Mouse (Mus musculus) stomach, embryonic 14.5 days (tissue): ENCODE measurements around the gene Cxcr5. TPM values are rescaled to one million over a fixed set of nuclear protein-coding genes. Genes with fewer than 3 reads are reported as not detected.

ENCODE experiments used
- ATAC-seq: fragments of 200-750 bp; cut with Nextera tagmentation; 2 replicates; pipeline ENCODE4 v1.8.0; 2017; ENCODE audit warnings: low read depth, moderate TSS enrichment; ENCODE audit not compliant: insufficient number of reproducible peaks, insufficient read depth, low FRiP score
- H3K27ac ChIP-seq: fragments of 300-500 bp; sonication (generic); 2 replicates; pipeline ENCODE4 v1.5.1; 2014; ENCODE audit warnings: mild to moderate bottlenecking, low read length, moderate library complexity, mixed read lengths
- H3K27me3 ChIP-seq: fragments of 300-500 bp; sonication (generic); 2 replicates; pipeline ENCODE4 v1.6.1; 2014; ENCODE audit warnings: low read length, control low read depth, mixed read lengths; ENCODE audit not compliant: control insufficient read depth, insufficient read depth
- H3K36me3 ChIP-seq: fragments of 300-500 bp; sonication (generic); 2 replicates; pipeline ENCODE4 v1.6.1; 2014; ENCODE audit warnings: mild to moderate bottlenecking, control low read depth, low read length, moderate library complexity, mixed read lengths; ENCODE audit not compliant: control insufficient read depth, insufficient read depth
- H3K4me1 ChIP-seq: fragments of 300-500 bp; sonication (generic); 2 replicates; pipeline ENCODE4 v1.6.1; 2014; ENCODE audit warnings: low read length, control low read depth, mixed read lengths; ENCODE audit not compliant: control insufficient read depth, insufficient read depth
- H3K4me2 ChIP-seq: fragments of 300-500 bp; sonication (generic); replicated peaks from 2 replicates; pipeline ENCODE4 v1.6.1; 2014; ENCODE audit warnings: low read depth, low read length, control low read depth
- H3K4me3 ChIP-seq: fragments of 300-500 bp; sonication (generic); 2 replicates; pipeline ENCODE4 v1.5.1; 2014; ENCODE audit warnings: low read depth, low read length, control low read depth
- H3K9ac ChIP-seq: fragments of 300-500 bp; sonication (generic); replicated peaks from 2 replicates; pipeline ENCODE4 v1.6.1; 2014; ENCODE audit warnings: low read depth, mild to moderate bottlenecking, control low read depth, low read length, moderate library complexity, mixed read lengths
- H3K9me3 ChIP-seq: fragments of 300-500 bp; sonication (generic); 2 replicates; pipeline ENCODE4 v1.6.1; 2016; ENCODE audit warnings: low read depth, low read length, control low read depth; ENCODE audit not compliant: control insufficient read depth
- WGBS: fragments of 180-500 bp; shearing (Covaris S2); extraction: QIAGEN DNeasy Blood & Tissue Kit; methylation state at CpG from one replicate; pipeline ENCODE4 v1.1.7; 2014; 5-methylcytosine and 5-hydroxymethylcytosine counted together
- polyA plus RNA-seq: library from polyadenylated mRNA; unstranded; fragments of >200 nt; fragmentation: Nextera tagmentation; extraction: Ambion mirVana; gene quantifications from 2 replicates; pipeline ENCODE4 v1.2.1, GENCODE M21; 2014

The Cxcr5 gene
- polyA plus RNA-seq, 1 experiment from 2014 or later = 0.27 TPM

- WGBS = 18% methylated on average over 11 of the region's 11 CpGs
- Histone ChIP-seq H3K27ac (peak overlapping the region; percentile 15; the same call in 1 of the 2 replicates), H3K9ac (no peak overlapping the region), H3K9me3 (no peaks in the 10 kb centered on the region), H3K4me2 (0 out of 2 replicates have a peak overlapping the region, but pooled peaks have one; percentile 12), H3K27me3 (no peaks in the 10 kb centered on the region), H3K4me3 (no peak overlapping the region), H3K36me3 (no peaks in the 10 kb centered on the region; the same call in 1 of the 2 replicates), H3K4me1 (peaks cover 77% of the 10 kb centered on the region)
- ATAC-seq = no peak
Measured at GRCm38 (mm10) chr9:44494261-44494862, 67.3 kb downstream of the Cxcr5 start.

GRCm38 (mm10) chr9:44492631-44493461 lies 68.8 kb downstream of the Cxcr5 start:
- Histone ChIP-seq H3K36me3 (no peaks in the 10 kb centered on the region; the same call in 1 of the 2 replicates), H3K4me1 (peaks cover 83% of the 10 kb centered on the region), H3K4me2 (no peak overlapping the region), H3K9me3 (no peaks in the 10 kb centered on the region), H3K4me3 (no peak overlapping the region), H3K27ac (no peak overlapping the region), H3K27me3 (no peaks in the 10 kb centered on the region), H3K9ac (no peak overlapping the region)
- 70% methylated on average over 17 of the region's 17 CpGs for WGBS
- no peak for ATAC-seq

- H3K27me3 ChIP-seq = no peaks in the 10 kb centered on the region
- WGBS = 76% methylated on average over 10 of the region's 10 CpGs
- H3K27ac ChIP-seq = no peak overlapping the region
- H3K4me2 ChIP-seq = no peak overlapping the region
- peaks cover 83% of the 10 kb centered on the region for H3K4me1 ChIP-seq
- no peaks in the 10 kb centered on the region for H3K9me3 ChIP-seq
- no peak overlapping the region for H3K9ac ChIP-seq
- no peaks in the 10 kb centered on the region; the same call in 1 of the 2 replicates for H3K36me3 ChIP-seq
- no peak overlapping the region for H3K4me3 ChIP-seq
- ATAC-seq = no peak
Measured at GRCm38 (mm10) chr9:44491351-44491750, 70.3 kb downstream of the Cxcr5 start.

GRCm38 (mm10) chr9:44490086-44490967 lies 71.3 kb downstream of the Cxcr5 start:
- WGBS = 17% methylated on average over 17 of the region's 17 CpGs
- Histone ChIP-seq H3K4me3 (peak overlapping the region; percentile 84; the same call in 1 of the 2 replicates), H3K4me2 (peak overlapping the region; percentile 76), H3K9ac (no peak overlapping the region), H3K36me3 (no peaks in the 10 kb centered on the region; the same call in 1 of the 2 replicates), H3K9me3 (no peaks in the 10 kb centered on the region), H3K27me3 (no peaks in the 10 kb centered on the region), H3K27ac (peak overlapping the region; percentile 95), H3K4me1 (peaks cover 89% of the 10 kb centered on the region)
- no peak for ATAC-seq

- WGBS = 2% methylated on average over 17 of the region's 17 CpGs
- H3K9me3 ChIP-seq = no peaks in the 10 kb centered on the region
- peak overlapping the region; percentile 95 for H3K27ac ChIP-seq
- H3K36me3 ChIP-seq = no peaks in the 10 kb centered on the region; the same call in 1 of the 2 replicates
- peak overlapping the region; percentile 33; the same call in 1 of the 2 replicates for H3K9ac ChIP-seq
- no peaks in the 10 kb centered on the region for H3K27me3 ChIP-seq
- peaks cover 89% of the 10 kb centered on the region for H3K4me1 ChIP-seq
- no peak; the same call in 1 of the 2 replicates for ATAC-seq
- H3K4me2 ChIP-seq = peak overlapping the region; percentile 76
- peak overlapping the region; percentile 84 for H3K4me3 ChIP-seq
Measured at GRCm38 (mm10) chr9:44489651-44490085, 72.0 kb downstream of the Cxcr5 start.

GRCm38 (mm10) chr9:44488855-44489381 lies 72.8 kb downstream of the Cxcr5 start:
- no peaks in the 10 kb centered on the region for H3K9me3 ChIP-seq
- no peaks in the 10 kb centered on the region; the same call in 1 of the 2 replicates for H3K36me3 ChIP-seq
- H3K4me2 ChIP-seq = peak overlapping the region; percentile 76
- H3K4me1 ChIP-seq = peaks cover 87% of the 10 kb centered on the region
- peak overlapping the region; percentile 33; the same call in 1 of the 2 replicates for H3K9ac ChIP-seq
- peak overlapping the region; percentile 84 for H3K4me3 ChIP-seq
- peak; percentile 37; the same call in 1 of the 2 replicates for ATAC-seq
- 3% methylated on average over 5 of the region's 5 CpGs for WGBS
- no peaks in the 10 kb centered on the region for H3K27me3 ChIP-seq
- peak overlapping the region; percentile 95 for H3K27ac ChIP-seq

- no peaks in the 10 kb centered on the region; the same call in 1 of the 2 replicates for H3K36me3 ChIP-seq
- WGBS = 9% methylated on average over 8 of the region's 8 CpGs
Measured at GRCm38 (mm10) chr9:44488416-44488815, 73.3 kb downstream of the Cxcr5 start.

More at GRCm38 (mm10) chr9:44488416-44488815, 73.3 kb downstream of the Cxcr5 start:
- Histone ChIP-seq H3K4me3 (peak overlapping the region; percentile 84), H3K9me3 (no peaks in the 10 kb centered on the region), H3K4me1 (peaks cover 82% of the 10 kb centered on the region), H3K27me3 (no peaks in the 10 kb centered on the region), H3K4me2 (peak overlapping the region; percentile 76), H3K9ac (peak overlapping the region; percentile 33; the same call in 1 of the 2 replicates), H3K27ac (peak overlapping the region; percentile 95)
- no peak for ATAC-seq
